Mouse (Mus musculus): ENCODE measurements around the gene Glt8d2. TPM values are rescaled to one million over a fixed set of nuclear protein-coding genes. Genes with fewer than 3 reads are reported as not detected.
"Not testable (repeated sequence)": the region's sequence is repeated elsewhere in the genome, so short reads cannot be mapped to it uniquely, and the experiment has no call there.

The Glt8d2 gene
- polyA plus RNA-seq, 1 experiment from 2014 or later, result 4.2 TPM

GRCm38 (mm10) chr10:82636321-82636720, 54.1 kb downstream of the Glt8d2 start:
- no peaks in the 10 kb centered on the region for H3K27me3 ChIP-seq (replicated peaks)
- H3K4me2 ChIP-seq (replicated peaks), result no peak overlapping the region
- peaks cover 69% of the 10 kb centered on the region for H3K36me3 ChIP-seq
- no peak overlapping the region for H3K4me3 ChIP-seq
- WGBS, result 98% methylated on average over 3 of the region's 3 CpGs
- H3K9ac ChIP-seq, result no peak overlapping the region
- peaks cover 5% of the 10 kb centered on the region for H3K4me1 ChIP-seq
- H3K27ac ChIP-seq, result no peak overlapping the region
- ATAC-seq (ENCODE audit: low FRiP score, low read depth), result no peak
- H3K9me3 ChIP-seq, result no peaks in the 10 kb centered on the region

GRCm38 (mm10) chr10:82634348-82634747, 56.1 kb downstream of the Glt8d2 start:
- ATAC-seq (ENCODE audit: low FRiP score, low read depth), result no peak

GRCm38 (mm10) chr10:82632496-82633280, 57.8 kb downstream of the Glt8d2 start:
- WGBS, result 96% methylated on average over 12 of the region's 12 CpGs
- Histone ChIP-seq H3K4me2 (replicated peaks) (no peak overlapping the region), H3K4me3 (no peak overlapping the region), H3K9ac (no peak overlapping the region), H3K27ac (no peak overlapping the region), H3K9me3 (no peaks in the 10 kb centered on the region), H3K27me3 (replicated peaks) (no peaks in the 10 kb centered on the region), H3K4me1 (peaks cover 19% of the 10 kb centered on the region), H3K36me3 (peaks cover 37% of the 10 kb centered on the region)
- ATAC-seq (ENCODE audit: low FRiP score, low read depth), result no peak

More at GRCm38 (mm10) chr10:82634348-82634747, 56.1 kb downstream of the Glt8d2 start:
- no peaks in the 10 kb centered on the region for H3K9me3 ChIP-seq
- 97% methylated on average over 7 of the region's 7 CpGs for WGBS
- H3K27me3 ChIP-seq (replicated peaks), result no peaks in the 10 kb centered on the region
- no peak overlapping the region for H3K4me2 ChIP-seq (replicated peaks)
- no peak overlapping the region for H3K27ac ChIP-seq
- H3K36me3 ChIP-seq, result peaks cover 51% of the 10 kb centered on the region
- H3K4me3 ChIP-seq, result no peak overlapping the region
- peaks cover 15% of the 10 kb centered on the region for H3K4me1 ChIP-seq
- H3K9ac ChIP-seq, result no peak overlapping the region

- ATAC-seq (ENCODE audit: low FRiP score, low read depth), result no peak
- Histone ChIP-seq H3K27ac (no peak overlapping the region), H3K9me3 (no peaks in the 10 kb centered on the region), H3K4me2 (replicated peaks) (peak overlapping the region; percentile 85), H3K4me3 (no peak overlapping the region), H3K36me3 (peaks cover 25% of the 10 kb centered on the region), H3K4me1 (peaks cover 19% of the 10 kb centered on the region), H3K9ac (no peak overlapping the region), H3K27me3 (replicated peaks) (no peaks in the 10 kb centered on the region)
- WGBS, result 87% methylated on average over 7 of the region's 7 CpGs
These were observed 59.3 kb downstream of the Glt8d2 start for GRCm38 (mm10) chr10:82631133-82631532.

GRCm38 (mm10) chr10:82630497-82630896, 60.0 kb downstream of the Glt8d2 start:
- ATAC-seq (ENCODE audit: low FRiP score, low read depth), result no peak
- Histone ChIP-seq H3K27ac (no peak overlapping the region), H3K4me2 (replicated peaks) (peak overlapping the region; percentile 85), H3K4me1 (peaks cover 19% of the 10 kb centered on the region), H3K36me3 (peaks cover 23% of the 10 kb centered on the region), H3K27me3 (replicated peaks) (no peaks in the 10 kb centered on the region), H3K4me3 (peak overlapping the region; percentile 72), H3K9ac (peak overlapping the region; percentile 82), H3K9me3 (no peaks in the 10 kb centered on the region)
- WGBS, result 26% methylated on average over 7 of the region's 7 CpGs

GRCm38 (mm10) chr10:82629586-82630255, 60.7 kb downstream of the Glt8d2 start, which contains the start of gene Tdg:
Gene Tdg, plus strand, starts transcription at chr10:82629828.
- under 1% methylated on average over 78 of the region's 78 CpGs for WGBS
- ATAC-seq (ENCODE audit: low FRiP score, low read depth), result peak; percentile 97
- H3K27me3 ChIP-seq (replicated peaks); H3K9me3 ChIP-seq: not testable (repeated sequence)
- Histone ChIP-seq H3K36me3 (peaks cover 19% of the 10 kb centered on the region), H3K27ac (peak within 1 kb of the TSS; percentile 93), H3K9ac (peak within 1 kb of the TSS; percentile 82), H3K4me1 (peaks cover 19% of the 10 kb centered on the region), H3K4me2 (replicated peaks) (peak within 1 kb of the TSS; percentile 85), H3K4me3 (peak within 1 kb of the TSS; percentile 72)

GRCm38 (mm10) chr10:82629111-82629585, 61.3 kb downstream of the Glt8d2 start:
- H3K4me3 ChIP-seq, result peak overlapping the region; percentile 72
- H3K9ac ChIP-seq, result peak overlapping the region; percentile 82
- H3K27ac ChIP-seq, result peak overlapping the region; percentile 61; the same call in 1 of the 2 replicates
- H3K4me1 ChIP-seq, result peaks cover 19% of the 10 kb centered on the region
- H3K36me3 ChIP-seq, result peaks cover 16% of the 10 kb centered on the region
- H3K27me3 ChIP-seq (replicated peaks), result no peaks in the 10 kb centered on the region
- 4% methylated on average over 11 of the region's 11 CpGs for whole genome bisulfite sequencing
- H3K4me2 ChIP-seq (replicated peaks), result peak overlapping the region; percentile 85
- no peaks in the 10 kb centered on the region for H3K9me3 ChIP-seq
- ATAC-seq (ENCODE audit: low FRiP score, low read depth), result peak; percentile 49

- Histone ChIP-seq H3K4me3 (peak overlapping the region; percentile 66), H3K9ac (peak overlapping the region; percentile 73), H3K27ac (peak overlapping the region; percentile 66; the same call in 1 of the 2 replicates), H3K4me2 (replicated peaks) (peak overlapping the region; percentile 61)
- WGBS, result 1% methylated on average over 2 of the region's 2 CpGs
- H3K36me3 ChIP-seq; H3K4me1 ChIP-seq; H3K9me3 ChIP-seq; H3K27me3 ChIP-seq (replicated peaks): not testable (repeated sequence)
- ATAC-seq (ENCODE audit: low FRiP score, low read depth), result peak; percentile 19; the same call in 1 of the 2 replicates
These were observed 66.9 kb downstream of the Glt8d2 start for GRCm38 (mm10) chr10:82623553-82623932.

- Histone ChIP-seq H3K9ac (peak within 1 kb of the TSS; percentile 73), H3K27me3 (replicated peaks) (no peaks in the 10 kb centered on the region), H3K27ac (peak within 1 kb of the TSS; percentile 66; the same call in 1 of the 2 replicates), H3K9me3 (no peaks in the 10 kb centered on the region), H3K36me3 (no peaks in the 10 kb centered on the region), H3K4me2 (replicated peaks) (peak within 1 kb of the TSS; percentile 61), H3K4me1 (0 out of 2 replicates have a peak, but pooled peaks cover 5% of the 10 kb centered on the region), H3K4me3 (peak within 1 kb of the TSS; percentile 66)
- ATAC-seq (ENCODE audit: low FRiP score, low read depth), result peak; percentile 91
- WGBS, result under 1% methylated on average over 60 of the region's 61 CpGs
These were observed 67.5 kb downstream of the Glt8d2 start, which contains the start of gene 1190007I07Rik for GRCm38 (mm10) chr10:82622671-82623552. Gene 1190007I07Rik, minus strand, starts transcription at chr10:82623228.

GRCm38 (mm10) chr10:82622235-82622634, 68.2 kb downstream of the Glt8d2 start:
- H3K9ac ChIP-seq, result peak overlapping the region; percentile 73
- no peak overlapping the region for H3K27ac ChIP-seq
- peaks cover 3% of the 10 kb centered on the region; the same call in 1 of the 2 replicates for H3K36me3 ChIP-seq
- H3K27me3 ChIP-seq (replicated peaks), result no peaks in the 10 kb centered on the region
- 24% methylated on average over 9 of the region's 9 CpGs for WGBS
- ATAC-seq (ENCODE audit: low FRiP score, low read depth), result peak; percentile 13
- H3K4me2 ChIP-seq (replicated peaks), result peak overlapping the region; percentile 61
- peak overlapping the region; percentile 66 for H3K4me3 ChIP-seq
- H3K4me1 ChIP-seq, result 0 out of 2 replicates have a peak, but pooled peaks cover 5% of the 10 kb centered on the region
- no peaks in the 10 kb centered on the region for H3K9me3 ChIP-seq

Data from neural tube, embryonic 12.5 days (tissue).